ENCODE assay signal across 11 mouse cellular contexts in genomic region chr16:94143325-94143724, GRCm38 (mm10). TPM values are rescaled to one million over a fixed set of nuclear protein-coding genes. Genes with fewer than 3 reads are reported as not detected.
A peak's percentile ranks its signal among the peaks of the same experiment; 100 is the strongest.
DNase-seq lines count a peak whose midpoint lies in the region; ATAC-seq and TF ChIP-seq lines count a peak whose summit lies in the region.
"Had no signal": no experiment of that assay in that cellular context is flagged by ENCODE, and none has a peak within 500 bp of the region (broad histone marks: within the 10 kb centered on the region; RNA-seq: fewer than 3 reads in every experiment).

No protein-coding gene starts in this region.

- H3K79me2 ChIP-seq in heart, adult 2 months (replicated peaks; ENCODE audit: control insufficient read depth, insufficient read depth, low read length): no peaks in the 10 kb centered on the region

- H3K36me3 ChIP-seq in heart, embryonic 10.5 days: peaks cover 1% of the 10 kb centered on the region; the same call in 1 of the 2 replicates
- H3K36me3 ChIP-seq in heart, adult 2 months (ENCODE audit: control insufficient read depth, insufficient read depth, low read length): no peaks in the 10 kb centered on the region
- H3K36me3 ChIP-seq in lung, embryonic 16.5 days (ENCODE audit: control insufficient read depth, insufficient read depth, low read length): no peaks in the 10 kb centered on the region
- H3K36me3 ChIP-seq in hindbrain, embryonic 16.5 days (ENCODE audit: control insufficient read depth, insufficient read depth, low read length): no peaks in the 10 kb centered on the region
- no peaks in the 10 kb centered on the region for H3K36me3 ChIP-seq in neural tube, embryonic 15.5 days
- H3K36me3 ChIP-seq: liver, embryonic 12.5 days had no signal

- TF ChIP-seq POLR2A in heart, adult 2 months (IDR thresholded peaks at IDR 0.05; ENCODE audit: insufficient read depth, low read depth, low read length): no peak
- no peak for TF ChIP-seq POLR2A in lung, adult 2 months (IDR thresholded peaks at IDR 0.05; ENCODE audit: borderline replicate concordance, extremely low read depth, low read depth, low read length)

- intact Hi-C loops in heart, adult 2 months (cut with DNase I): no loop called here

- peaks cover 35% of the 10 kb centered on the region for H3K4me1 ChIP-seq in heart, embryonic 10.5 days
- H3K4me1 ChIP-seq in heart, adult 2 months (ENCODE audit: control insufficient read depth, insufficient read depth, low read length): no peaks in the 10 kb centered on the region; the same call in 1 of the 2 replicates
- peaks cover 12% of the 10 kb centered on the region for H3K4me1 ChIP-seq in lung, embryonic 16.5 days (replicated peaks; ENCODE audit: control insufficient read depth, insufficient read depth, low read length)
- no peaks in the 10 kb centered on the region for H3K4me1 ChIP-seq in lung, adult 2 months (ENCODE audit: control insufficient read depth, insufficient read depth, low read length)
- peaks cover 5% of the 10 kb centered on the region for H3K4me1 ChIP-seq in hindbrain, embryonic 16.5 days (ENCODE audit: control insufficient read depth, insufficient read depth, low read depth, low read length)
- peaks cover 25% of the 10 kb centered on the region for H3K4me1 ChIP-seq in neural tube, embryonic 15.5 days

- H3K9ac ChIP-seq in heart, adult 2 months (ENCODE audit: low read depth, low read length): no peak overlapping the region
- no peak overlapping the region for H3K9ac ChIP-seq in lung, embryonic 16.5 days (ENCODE audit: low read length)
- H3K9ac ChIP-seq in hindbrain, embryonic 16.5 days (ENCODE audit: low read depth, low read length): no peak overlapping the region
- no peak overlapping the region for H3K9ac ChIP-seq in neural tube, embryonic 15.5 days (replicated peaks)
- H3K9ac ChIP-seq: liver, embryonic 12.5 days had no signal

- H3K4me2 ChIP-seq in lung, embryonic 16.5 days (ENCODE audit: low read depth, low read length): peak overlapping the region; percentile 11; the same call in 1 of the 2 replicates
- H3K4me2 ChIP-seq in hindbrain, embryonic 16.5 days (ENCODE audit: low read length): no peak overlapping the region
- H3K4me2 ChIP-seq in neural tube, embryonic 15.5 days: peak overlapping the region; percentile 25; the same call in 1 of the 2 replicates
- H3K4me2 ChIP-seq: liver, embryonic 12.5 days had no signal

- peak overlapping the region; percentile 13; the same call in 1 of the 2 replicates for H3K4me3 ChIP-seq in heart, embryonic 10.5 days
- no peak overlapping the region for H3K4me3 ChIP-seq in heart, adult 2 months
- no peak overlapping the region for H3K4me3 ChIP-seq in lung, embryonic 16.5 days (ENCODE audit: low read length)
- H3K4me3 ChIP-seq in lung, adult 2 months (replicated peaks; ENCODE audit: extremely low read depth, low read depth, low read length): no peak overlapping the region
- no peak overlapping the region for H3K4me3 ChIP-seq in hindbrain, embryonic 16.5 days (ENCODE audit: low read length)
- no peak overlapping the region for H3K4me3 ChIP-seq in neural tube, embryonic 15.5 days (replicated peaks)
- H3K4me3 ChIP-seq: liver, embryonic 12.5 days had no signal

- peak; percentile 62; the same call in 1 of the 2 replicates for ATAC-seq in lung, embryonic 16.5 days (ENCODE audit: low read depth)
- peak; percentile 40 for ATAC-seq in hindbrain, embryonic 16.5 days
- no peak for ATAC-seq in neural tube, embryonic 15.5 days (ENCODE audit: low FRiP score)
- ATAC-seq: liver, embryonic 12.5 days had no signal

- TF ChIP-seq EP300 in heart, adult 2 months (IDR thresholded peaks at IDR 0.05; ENCODE audit: insufficient read depth, low read depth, low read length): no peak

- TF ChIP-seq CTCF in heart, adult 2 months (IDR thresholded peaks at IDR 0.05): no peak
- no peak for TF ChIP-seq CTCF in lung, adult 2 months (IDR thresholded peaks at IDR 0.05; ENCODE audit: insufficient read depth, low read length)

- WGBS in heart, embryonic 10.5 days: 30% methylated on average over 10 of the region's 10 CpGs
- WGBS in heart, adult 2 months: 24% methylated on average over 10 of the region's 10 CpGs
- 6% methylated on average over 10 of the region's 10 CpGs for WGBS in lung, embryonic 16.5 days
- WGBS in lung, adult 2 months: 17% methylated on average over 10 of the region's 10 CpGs
- WGBS in hindbrain, embryonic 16.5 days: 32% methylated on average over 10 of the region's 10 CpGs
- WGBS in neural tube, embryonic 15.5 days: 16% methylated on average over 10 of the region's 10 CpGs

- no peaks in the 10 kb centered on the region for H3K9me3 ChIP-seq in heart, embryonic 10.5 days
- no peaks in the 10 kb centered on the region for H3K9me3 ChIP-seq in lung, embryonic 16.5 days (ENCODE audit: control insufficient read depth, low read length)
- 0 out of 2 replicates have a peak, but pooled peaks cover 3% of the 10 kb centered on the region for H3K9me3 ChIP-seq in hindbrain, embryonic 16.5 days (ENCODE audit: control insufficient read depth, low read length)
- no peaks in the 10 kb centered on the region for H3K9me3 ChIP-seq in neural tube, embryonic 15.5 days (replicated peaks)
- H3K9me3 ChIP-seq: liver, embryonic 12.5 days had no signal

- H3K27ac ChIP-seq in heart, embryonic 10.5 days: peak overlapping the region; percentile 33; the same call in 1 of the 2 replicates
- no peak overlapping the region for H3K27ac ChIP-seq in heart, adult 2 months
- H3K27ac ChIP-seq in lung, embryonic 16.5 days (ENCODE audit: low read length): no peak overlapping the region
- no peak overlapping the region for H3K27ac ChIP-seq in hindbrain, embryonic 16.5 days (ENCODE audit: low read depth, low read length)
- no peak overlapping the region for H3K27ac ChIP-seq in neural tube, embryonic 15.5 days (replicated peaks)
- H3K27ac ChIP-seq: liver, embryonic 12.5 days had no signal

- H3K27me3 ChIP-seq in heart, embryonic 10.5 days (ENCODE audit: insufficient read depth, poor library complexity, severe bottlenecking): peaks cover 5% of the 10 kb centered on the region; the same call in 1 of the 2 replicates
- H3K27me3 ChIP-seq in heart, adult 2 months (ENCODE audit: control insufficient read depth, insufficient read depth, low read length): no peaks in the 10 kb centered on the region
- H3K27me3 ChIP-seq in lung, embryonic 16.5 days (ENCODE audit: control insufficient read depth, insufficient read depth, low read depth, low read length): no peaks in the 10 kb centered on the region
- peaks cover 2% of the 10 kb centered on the region for H3K27me3 ChIP-seq in hindbrain, embryonic 16.5 days (replicated peaks; ENCODE audit: control insufficient read depth, insufficient read depth, low read length)
- peaks cover 7% of the 10 kb centered on the region; the same call in 1 of the 2 replicates for H3K27me3 ChIP-seq in neural tube, embryonic 15.5 days (replicated peaks)

- DNase-seq in heart, embryonic 10.5 days (ENCODE audit: low spot score): no peak
- DNase-seq in heart, adult 2 months: no peak
- DNase-seq in lung, adult 2 months: no peak
- DNase-seq in gastrocnemius, postnatal 10 days: no peak
- DNase-seq in thymus, postnatal 4 days: no peak
- DNase-seq: cerebellum, postnatal 36 days; gastrocnemius, postnatal 36 days had no signal

RNA-seq across cellular contexts. Expression of gene Sim2, which starts 58.6 kb away (rescaled TPM):
- polyA plus RNA-seq in heart, embryonic 10.5 days (2016; fragmentation: Nextera tagmentation; extraction: Ambion mirVana): 0.05 and 0.18 TPM in 2 replicates
- not detected for total RNA-seq in heart, adult 2 months (2021)
- 0.12 TPM in 1 of 2 replicates, not detected in the other for polyA plus RNA-seq in heart, adult 2 months (2012; rRNA removed)
- 0.11 and 0.13 TPM in 2 replicates for polyA plus RNA-seq in lung, embryonic 16.5 days (2015; fragmentation: Nextera tagmentation; extraction: Ambion mirVana)
- polyA plus RNA-seq in lung, adult 2 months (2012; rRNA removed): 0.05 and 8.8 TPM in 2 replicates
- 0.10 TPM in 1 of 2 replicates, not detected in the other for polyA plus RNA-seq in hindbrain, embryonic 16.5 days (2015; fragmentation: Nextera tagmentation; extraction: Ambion mirVana)
- 0.06 TPM in 1 of 2 replicates, not detected in the other for polyA plus RNA-seq in neural tube, embryonic 15.5 days (2015; fragmentation: Nextera tagmentation; extraction: Ambion mirVana)
- 10 to 100 TPM; 11.9 to 13.2 TPM for total RNA-seq in gastrocnemius, postnatal 10 days (2021)
- polyA plus RNA-seq: liver, embryonic 12.5 days had no signal
